Mouse (Mus musculus): ENCODE data around the gene Ttll13. TPM values are rescaled to one million over a fixed set of nuclear protein-coding genes. Genes with fewer than 3 reads are reported as not detected.
A peak's percentile ranks its signal among the peaks of the same experiment; 100 is the strongest.

Gene Ttll13
- polyA plus RNA-seq, 1 experiment from 2014 or later: 0.31 TPM

DNA sequence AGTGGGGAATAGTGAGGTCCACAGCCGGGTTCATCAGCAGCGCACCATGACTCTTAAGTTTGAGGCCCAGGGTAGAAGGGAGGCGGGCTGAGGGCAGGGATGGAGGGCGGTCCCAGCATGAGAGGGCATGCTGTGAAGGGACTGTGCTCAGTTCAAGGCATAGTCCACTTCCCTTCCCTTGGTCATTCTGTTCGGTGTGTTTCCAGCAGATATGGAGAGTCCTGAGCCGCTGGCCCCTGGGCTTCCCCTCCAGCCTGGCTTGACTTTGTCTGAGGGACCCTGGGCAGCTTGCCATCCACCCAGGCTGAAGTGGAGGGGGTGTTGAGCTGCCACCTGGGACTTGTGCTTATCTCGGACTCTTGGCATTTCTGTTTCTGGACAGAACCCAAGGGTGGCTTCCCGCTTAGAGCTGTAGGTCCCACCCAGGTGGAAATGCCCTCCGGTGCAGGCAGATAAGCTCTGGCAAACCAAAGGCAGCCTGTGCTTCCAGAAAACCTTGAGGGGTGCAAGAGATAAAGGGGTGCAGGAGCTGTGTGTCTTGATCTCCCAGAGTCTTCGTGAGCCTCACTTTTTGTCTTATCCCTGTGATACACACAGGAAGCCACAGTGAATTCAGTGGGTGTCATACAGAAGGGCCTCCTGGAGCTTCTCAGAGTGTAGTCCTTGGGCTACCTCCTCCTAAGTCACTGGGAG lies 37.3 kb upstream of the Ttll13 start:
- peaks cover 40% of the 10 kb centered on the region for H3K4me1 ChIP-seq (ENCODE audit: control insufficient read depth, insufficient read depth, low read length)
- H3K9ac ChIP-seq (ENCODE audit: low read depth, low read length): peak overlapping the region; percentile 12; the same call in 1 of the 2 replicates
- H3K4me2 ChIP-seq: peak overlapping the region; percentile 20
- no peaks in the 10 kb centered on the region for H3K9me3 ChIP-seq (replicated peaks; ENCODE audit: control insufficient read depth, low read length)
- ATAC-seq (replicated peaks; ENCODE audit: insufficient number of reproducible peaks, low FRiP score, low TSS enrichment): peak; percentile 79
- WGBS (ENCODE audit: insufficient replicate concordance): 47% methylated on average over 10 of the region's 10 CpGs
- peak overlapping the region; percentile 77 for H3K27ac ChIP-seq (ENCODE audit: low read depth, low read length)
- peaks cover under 1% of the 10 kb centered on the region for H3K36me3 ChIP-seq (ENCODE audit: control insufficient read depth, insufficient read depth, low read length)
- H3K27me3 ChIP-seq (ENCODE audit: control insufficient read depth, insufficient read depth, low read length): no peaks in the 10 kb centered on the region
- H3K4me3 ChIP-seq (ENCODE audit: low read depth, low read length): no peak overlapping the region

DNA sequence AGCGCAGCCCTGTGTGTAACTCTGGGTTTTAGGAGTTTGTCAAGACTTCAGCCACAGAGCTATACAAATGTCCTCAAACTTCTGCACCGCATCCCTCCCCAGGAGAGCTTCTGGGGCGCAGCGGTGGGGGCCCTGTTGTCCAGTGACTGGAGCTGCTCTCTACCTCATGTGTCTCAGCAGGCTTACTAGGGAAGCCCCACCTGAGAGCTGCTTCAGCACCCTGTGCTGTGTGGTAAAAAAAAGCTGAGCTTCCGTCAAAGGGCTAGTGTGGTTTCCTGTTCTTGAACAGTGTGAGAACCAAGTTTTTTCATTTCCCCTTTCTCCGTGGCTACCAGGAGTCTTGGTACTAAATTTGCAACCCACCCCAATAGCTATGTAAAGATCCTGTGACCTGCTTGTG lies 36.5 kb upstream of the Ttll13 start:
- no peaks in the 10 kb centered on the region for H3K9me3 ChIP-seq (replicated peaks; ENCODE audit: control insufficient read depth, low read length)
- ATAC-seq (replicated peaks; ENCODE audit: insufficient number of reproducible peaks, low FRiP score, low TSS enrichment): no peak
- H3K9ac ChIP-seq (ENCODE audit: low read depth, low read length): 0 out of 2 replicates have a peak overlapping the region, but pooled peaks have one; percentile 6
- H3K36me3 ChIP-seq (ENCODE audit: control insufficient read depth, insufficient read depth, low read length): peaks cover 3% of the 10 kb centered on the region
- H3K27ac ChIP-seq (ENCODE audit: low read depth, low read length): peak overlapping the region; percentile 77; the same call in 1 of the 2 replicates
- 73% methylated on average over 6 of the region's 6 CpGs for WGBS (ENCODE audit: insufficient replicate concordance)
- H3K27me3 ChIP-seq (ENCODE audit: control insufficient read depth, insufficient read depth, low read length): no peaks in the 10 kb centered on the region
- H3K4me2 ChIP-seq: no peak overlapping the region
- no peak overlapping the region for H3K4me3 ChIP-seq (ENCODE audit: low read depth, low read length)
- peaks cover 40% of the 10 kb centered on the region for H3K4me1 ChIP-seq (ENCODE audit: control insufficient read depth, insufficient read depth, low read length)

DNA sequence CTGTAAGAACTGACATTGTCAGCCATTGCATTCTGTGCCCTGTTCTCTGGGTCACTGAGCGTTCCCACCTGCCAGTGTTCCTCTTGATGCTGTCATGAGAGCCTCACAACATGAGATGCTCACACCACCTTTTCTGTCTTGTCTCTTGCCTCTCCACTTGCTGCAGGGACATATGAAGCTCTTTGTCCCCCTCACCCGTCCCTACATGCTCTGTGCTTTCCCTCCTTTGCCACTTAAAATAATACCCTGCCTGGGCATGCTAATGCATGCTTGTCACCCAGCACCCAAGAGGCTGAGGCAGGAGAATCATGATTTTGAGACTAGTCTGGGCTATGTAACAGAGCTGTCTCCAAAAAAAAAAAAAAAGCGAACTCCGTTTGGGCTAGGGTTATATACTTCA lies 35.2 kb upstream of the Ttll13 start:
- Histone ChIP-seq H3K27me3 (ENCODE audit: control insufficient read depth, insufficient read depth, low read length) (no peaks in the 10 kb centered on the region), H3K4me2 (no peak overlapping the region), H3K27ac (ENCODE audit: low read depth, low read length) (no peak overlapping the region), H3K36me3 (ENCODE audit: control insufficient read depth, insufficient read depth, low read length) (peaks cover 3% of the 10 kb centered on the region), H3K9ac (ENCODE audit: low read depth, low read length) (no peak overlapping the region), H3K4me1 (ENCODE audit: control insufficient read depth, insufficient read depth, low read length) (peaks cover 36% of the 10 kb centered on the region), H3K9me3 (replicated peaks; ENCODE audit: control insufficient read depth, low read length) (no peaks in the 10 kb centered on the region), H3K4me3 (ENCODE audit: low read depth, low read length) (no peak overlapping the region)
- 91% methylated on average over 4 of the region's 4 CpGs for WGBS (ENCODE audit: insufficient replicate concordance)
- no peak for ATAC-seq (replicated peaks; ENCODE audit: insufficient number of reproducible peaks, low FRiP score, low TSS enrichment)

DNA sequence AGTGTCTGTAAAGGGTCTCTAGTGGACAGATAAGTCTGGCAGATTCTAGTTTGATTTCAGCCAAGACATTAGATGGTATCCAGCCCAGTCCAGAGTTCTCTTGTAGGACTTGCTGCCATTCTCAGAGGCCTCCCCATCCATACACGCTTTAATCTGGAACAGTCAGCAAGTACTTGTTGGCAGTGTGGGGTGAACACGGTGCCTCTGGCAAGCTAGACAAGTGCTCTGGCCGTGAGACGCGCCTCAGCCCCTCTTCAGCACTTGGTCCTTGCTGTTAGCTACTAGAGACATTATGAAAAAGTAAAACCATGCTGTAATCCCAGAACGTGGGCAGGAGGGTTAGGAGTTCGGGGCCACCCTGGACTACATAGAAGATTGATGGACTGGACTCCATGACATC lies 32.6 kb upstream of the Ttll13 start:
- no peak overlapping the region for H3K9ac ChIP-seq (ENCODE audit: low read depth, low read length)
- no peak overlapping the region for H3K4me3 ChIP-seq (ENCODE audit: low read depth, low read length)
- H3K36me3 ChIP-seq (ENCODE audit: control insufficient read depth, insufficient read depth, low read length): peaks cover 5% of the 10 kb centered on the region
- WGBS (ENCODE audit: insufficient replicate concordance): 83% methylated on average over 7 of the region's 7 CpGs
- H3K27me3 ChIP-seq (ENCODE audit: control insufficient read depth, insufficient read depth, low read length): no peaks in the 10 kb centered on the region
- ATAC-seq (replicated peaks; ENCODE audit: insufficient number of reproducible peaks, low FRiP score, low TSS enrichment): no peak
- no peak overlapping the region for H3K4me2 ChIP-seq
- H3K27ac ChIP-seq (ENCODE audit: low read depth, low read length): no peak overlapping the region
- no peaks in the 10 kb centered on the region for H3K9me3 ChIP-seq (replicated peaks; ENCODE audit: control insufficient read depth, low read length)
- H3K4me1 ChIP-seq (ENCODE audit: control insufficient read depth, insufficient read depth, low read length): peaks cover 11% of the 10 kb centered on the region

DNA sequence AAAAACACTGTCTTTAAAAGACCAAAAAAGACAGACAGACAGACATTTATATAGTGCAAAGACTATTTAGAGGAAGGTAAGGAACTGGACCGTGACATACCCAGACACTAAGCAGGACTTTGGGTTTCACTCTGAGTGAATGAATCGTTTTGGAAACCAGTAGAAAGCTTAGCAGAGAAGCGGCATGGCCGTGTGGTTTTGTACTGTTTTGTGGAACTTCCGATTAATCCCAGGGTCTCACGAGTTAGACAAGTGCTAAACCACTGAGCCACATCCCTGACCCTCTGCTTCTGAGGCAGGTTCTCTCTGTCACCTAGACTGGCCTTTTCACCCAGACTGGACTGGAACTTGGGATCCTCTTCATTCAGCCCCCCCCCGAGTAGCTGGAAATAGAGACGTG lies 31.7 kb upstream of the Ttll13 start:
- Histone ChIP-seq H3K4me1 (ENCODE audit: control insufficient read depth, insufficient read depth, low read length) (peaks cover 3% of the 10 kb centered on the region), H3K27me3 (ENCODE audit: control insufficient read depth, insufficient read depth, low read length) (no peaks in the 10 kb centered on the region), H3K4me2 (no peak overlapping the region), H3K4me3 (ENCODE audit: low read depth, low read length) (no peak overlapping the region), H3K27ac (ENCODE audit: low read depth, low read length) (no peak overlapping the region), H3K9ac (ENCODE audit: low read depth, low read length) (no peak overlapping the region), H3K36me3 (ENCODE audit: control insufficient read depth, insufficient read depth, low read length) (peaks cover 9% of the 10 kb centered on the region), H3K9me3 (replicated peaks; ENCODE audit: control insufficient read depth, low read length) (no peaks in the 10 kb centered on the region)
- no peak for ATAC-seq (replicated peaks; ENCODE audit: insufficient number of reproducible peaks, low FRiP score, low TSS enrichment)
- 82% methylated on average over 8 of the region's 8 CpGs for WGBS (ENCODE audit: insufficient replicate concordance)

DNA sequence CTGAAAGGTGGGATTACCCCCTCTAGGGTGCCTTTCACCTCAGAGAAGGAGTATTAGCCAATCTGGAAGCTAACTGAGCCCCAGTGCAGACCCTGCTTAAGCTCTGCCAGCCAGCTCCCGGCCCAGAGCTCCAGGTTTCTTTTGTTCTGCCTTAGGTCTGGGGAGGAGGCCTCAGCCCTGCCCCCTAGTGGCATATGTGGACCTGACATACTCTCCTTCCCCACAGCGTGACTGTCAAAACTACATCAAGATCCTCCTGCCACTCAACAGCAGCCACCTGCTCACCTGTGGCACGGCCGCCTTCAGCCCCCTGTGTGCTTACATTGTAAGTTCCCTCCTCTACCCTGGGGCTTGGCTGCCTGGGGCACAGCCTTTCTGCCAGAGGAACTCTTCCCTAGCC lies 30.8 kb upstream of the Ttll13 start:
- H3K27ac ChIP-seq (ENCODE audit: low read depth, low read length): no peak overlapping the region
- ATAC-seq (replicated peaks; ENCODE audit: insufficient number of reproducible peaks, low FRiP score, low TSS enrichment): peak; percentile 60; the same call in 1 of the 2 replicates
- H3K9ac ChIP-seq (ENCODE audit: low read depth, low read length): no peak overlapping the region
- WGBS (ENCODE audit: insufficient replicate concordance): 24% methylated on average over 4 of the region's 4 CpGs
- H3K4me1 ChIP-seq (ENCODE audit: control insufficient read depth, insufficient read depth, low read length): no peaks in the 10 kb centered on the region
- peaks cover 18% of the 10 kb centered on the region for H3K36me3 ChIP-seq (ENCODE audit: control insufficient read depth, insufficient read depth, low read length)
- H3K9me3 ChIP-seq (replicated peaks; ENCODE audit: control insufficient read depth, low read length): no peaks in the 10 kb centered on the region
- H3K4me3 ChIP-seq (ENCODE audit: low read depth, low read length): no peak overlapping the region
- H3K27me3 ChIP-seq (ENCODE audit: control insufficient read depth, insufficient read depth, low read length): no peaks in the 10 kb centered on the region
- H3K4me2 ChIP-seq: no peak overlapping the region

DNA sequence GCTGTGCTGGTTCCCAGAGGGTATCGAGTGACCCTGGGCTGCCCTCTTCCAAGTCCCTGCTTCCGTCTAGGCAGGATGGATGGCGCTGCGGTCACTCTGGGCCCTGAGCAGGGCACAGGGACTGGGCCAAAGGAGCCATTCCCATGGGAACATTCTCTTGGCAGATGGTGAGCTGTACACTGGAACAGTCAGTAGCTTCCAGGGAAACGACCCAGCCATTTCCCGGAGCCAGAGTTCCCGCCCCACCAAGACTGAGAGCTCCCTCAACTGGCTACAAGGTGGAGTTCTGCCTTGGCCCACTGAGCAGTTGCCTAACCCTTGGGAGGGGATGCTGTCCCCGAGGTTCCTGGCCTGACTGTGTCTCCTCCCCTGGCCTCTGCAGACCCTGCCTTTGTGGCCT lies 29.6 kb upstream of the Ttll13 start:
- Histone ChIP-seq H3K4me3 (ENCODE audit: low read depth, low read length) (no peak overlapping the region), H3K27me3 (ENCODE audit: control insufficient read depth, insufficient read depth, low read length) (no peaks in the 10 kb centered on the region), H3K4me1 (ENCODE audit: control insufficient read depth, insufficient read depth, low read length) (no peaks in the 10 kb centered on the region), H3K36me3 (ENCODE audit: control insufficient read depth, insufficient read depth, low read length) (peaks cover 22% of the 10 kb centered on the region), H3K4me2 (no peak overlapping the region), H3K27ac (ENCODE audit: low read depth, low read length) (no peak overlapping the region), H3K9ac (ENCODE audit: low read depth, low read length) (no peak overlapping the region), H3K9me3 (replicated peaks; ENCODE audit: control insufficient read depth, low read length) (no peaks in the 10 kb centered on the region)
- ATAC-seq (replicated peaks; ENCODE audit: insufficient number of reproducible peaks, low FRiP score, low TSS enrichment): no peak
- 77% methylated on average over 8 of the region's 8 CpGs for WGBS (ENCODE audit: insufficient replicate concordance)

DNA sequence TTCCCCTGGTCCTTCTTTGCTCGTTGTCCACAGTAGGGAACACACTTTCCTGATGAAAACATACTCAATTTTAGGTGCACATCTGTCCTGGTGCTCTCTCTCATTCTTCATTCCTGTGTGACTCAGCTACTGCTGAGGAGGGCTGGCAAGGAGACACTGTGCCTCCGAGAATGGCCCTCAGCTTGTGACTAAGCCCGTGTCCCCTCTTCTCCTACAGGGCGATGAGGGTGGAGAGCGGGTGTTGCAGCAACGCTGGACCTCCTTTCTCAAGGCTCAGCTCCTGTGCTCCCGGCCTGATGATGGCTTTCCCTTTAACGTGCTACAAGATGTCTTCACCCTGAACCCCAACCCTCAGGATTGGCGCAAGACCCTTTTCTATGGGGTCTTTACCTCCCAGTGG lies 27.5 kb upstream of the Ttll13 start:
- ATAC-seq (replicated peaks; ENCODE audit: insufficient number of reproducible peaks, low FRiP score, low TSS enrichment): no peak
- peaks cover 22% of the 10 kb centered on the region for H3K36me3 ChIP-seq (ENCODE audit: control insufficient read depth, insufficient read depth, low read length)
- no peak overlapping the region for H3K4me2 ChIP-seq
- H3K27ac ChIP-seq (ENCODE audit: low read depth, low read length): no peak overlapping the region
- H3K9me3 ChIP-seq (replicated peaks; ENCODE audit: control insufficient read depth, low read length): no peaks in the 10 kb centered on the region
- H3K9ac ChIP-seq (ENCODE audit: low read depth, low read length): no peak overlapping the region
- no peak overlapping the region for H3K4me3 ChIP-seq (ENCODE audit: low read depth, low read length)
- 88% methylated on average over 9 of the region's 9 CpGs for WGBS (ENCODE audit: insufficient replicate concordance)
- H3K4me1 ChIP-seq (ENCODE audit: control insufficient read depth, insufficient read depth, low read length): no peaks in the 10 kb centered on the region
- H3K27me3 ChIP-seq (ENCODE audit: control insufficient read depth, insufficient read depth, low read length): no peaks in the 10 kb centered on the region

DNA sequence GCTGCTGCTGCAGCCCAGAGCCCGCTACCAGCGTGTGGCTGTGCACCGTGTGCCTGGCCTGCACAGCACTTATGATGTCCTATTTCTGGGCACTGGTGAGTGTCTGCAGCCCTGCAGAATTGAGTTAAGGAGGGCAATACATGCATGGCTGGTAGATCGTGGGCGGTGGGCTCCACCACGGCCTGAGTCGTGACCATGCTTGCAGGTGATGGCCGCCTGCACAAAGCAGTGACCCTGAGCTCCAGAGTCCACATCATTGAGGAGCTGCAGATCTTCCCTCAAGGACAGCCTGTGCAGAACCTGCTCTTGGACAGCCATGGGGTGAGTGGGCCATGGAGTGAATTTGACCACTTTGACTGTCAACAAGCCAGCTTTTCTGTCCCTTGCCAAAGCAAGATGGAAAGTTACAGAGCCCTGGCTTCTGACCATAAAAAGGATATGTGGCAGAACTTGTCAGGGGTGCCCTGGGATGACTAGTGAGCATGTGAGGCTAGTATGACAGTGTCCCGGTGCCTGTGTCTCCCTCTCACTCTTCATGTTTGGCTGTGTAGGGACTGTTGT lies 25.9 kb upstream of the Ttll13 start:
- H3K4me2 ChIP-seq: no peak overlapping the region
- peaks cover 29% of the 10 kb centered on the region for H3K36me3 ChIP-seq (ENCODE audit: control insufficient read depth, insufficient read depth, low read length)
- no peak overlapping the region for H3K4me3 ChIP-seq (ENCODE audit: low read depth, low read length)
- H3K9me3 ChIP-seq (replicated peaks; ENCODE audit: control insufficient read depth, low read length): no peaks in the 10 kb centered on the region
- no peak overlapping the region for H3K9ac ChIP-seq (ENCODE audit: low read depth, low read length)
- H3K27ac ChIP-seq (ENCODE audit: low read depth, low read length): no peak overlapping the region
- H3K4me1 ChIP-seq (ENCODE audit: control insufficient read depth, insufficient read depth, low read length): no peaks in the 10 kb centered on the region
- 91% methylated on average over 9 of the region's 9 CpGs for WGBS (ENCODE audit: insufficient replicate concordance)
- no peak for ATAC-seq (replicated peaks; ENCODE audit: insufficient number of reproducible peaks, low FRiP score, low TSS enrichment)
- no peaks in the 10 kb centered on the region for H3K27me3 ChIP-seq (ENCODE audit: control insufficient read depth, insufficient read depth, low read length)

All from heart, embryonic 11.5 days (tissue).